Mouse (Mus musculus) forebrain, embryonic 15.5 days (tissue): ENCODE results near the gene Prdm16. TPM values are rescaled to one million over a fixed set of nuclear protein-coding genes. Genes with fewer than 3 reads are reported as not detected.

ENCODE experiments used
- ATAC-seq: fragments of 200-750 bp; cut with Nextera tagmentation; replicated peaks from 2 replicates; pipeline ENCODE4 v1.8.0; 2017; ENCODE audit warnings: mild to moderate bottlenecking, moderate TSS enrichment, moderate library complexity
- H3K27ac ChIP-seq: fragments of 300-500 bp; sonication (generic); replicated peaks from 2 replicates; pipeline ENCODE4 v1.5.1; 2015; ENCODE audit warnings: mild to moderate bottlenecking, inconsistent platforms
- H3K27me3 ChIP-seq: fragments of 300-500 bp; sonication (generic); 2 replicates; pipeline ENCODE4 v1.6.1; 2015; ENCODE audit warnings: inconsistent platforms
- H3K36me3 ChIP-seq: fragments of 300-500 bp; sonication (generic); 2 replicates; pipeline ENCODE4 v1.6.1; 2015; ENCODE audit warnings: mild to moderate bottlenecking, inconsistent platforms
- H3K4me1 ChIP-seq: fragments of 300-500 bp; sonication (generic); 2 replicates; pipeline ENCODE4 v1.6.1; 2015; ENCODE audit warnings: inconsistent platforms
- H3K4me2 ChIP-seq: fragments of 300-500 bp; sonication (generic); replicated peaks from 2 replicates; pipeline ENCODE4 v1.6.1; 2015; ENCODE audit warnings: mild to moderate bottlenecking, inconsistent platforms
- H3K4me3 ChIP-seq: fragments of 300-500 bp; sonication (generic); 2 replicates; pipeline ENCODE4 v1.5.1; 2015; ENCODE audit warnings: mild to moderate bottlenecking, inconsistent platforms
- H3K9ac ChIP-seq: fragments of 300-500 bp; sonication (generic); replicated peaks from 2 replicates; pipeline ENCODE4 v1.6.1; 2015; ENCODE audit warnings: mild to moderate bottlenecking, inconsistent platforms
- H3K9me3 ChIP-seq: fragments of 300-500 bp; sonication (generic); 2 replicates; pipeline ENCODE4 v1.6.1; 2016; ENCODE audit warnings: inconsistent platforms
- WGBS: fragments of 180-500 bp; shearing (Covaris S2); methylation state at CpG from one replicate; pipeline ENCODE4 v1.1.7; 2015; ENCODE audit warnings: mixed read lengths; 5-methylcytosine and 5-hydroxymethylcytosine counted together
- polyA plus RNA-seq: library from polyadenylated mRNA; unstranded; fragments of >200 nt; fragmentation: Nextera tagmentation; extraction: Ambion mirVana; gene quantifications from 2 replicates; pipeline ENCODE4 v1.2.1, GENCODE M21; 2015

The Prdm16 gene
- polyA plus RNA-seq, 1 experiment from 2014 or later, result 33.5 TPM

DNA sequence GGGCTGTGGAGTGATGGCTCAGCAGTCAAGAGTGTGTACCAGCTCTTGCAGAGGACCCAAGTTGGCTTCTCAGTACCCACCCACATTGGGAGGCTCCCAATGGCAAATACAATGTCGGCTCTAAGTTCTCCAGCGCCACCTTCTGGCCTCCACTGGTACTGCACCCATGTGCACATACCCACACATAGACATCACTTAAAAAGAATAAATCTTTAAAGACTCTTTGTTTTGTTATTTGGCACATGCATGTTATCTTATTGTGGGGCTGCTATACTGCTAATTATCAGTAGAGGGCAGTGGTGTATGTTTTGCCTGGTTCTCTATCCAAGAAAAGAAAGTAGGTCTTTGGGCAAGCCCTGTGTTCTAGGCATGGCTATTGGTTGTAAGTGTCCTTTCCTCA lies 217.7 kb downstream of the Prdm16 start:
- WGBS, result 29% methylated on average over 2 of the region's 2 CpGs
- Histone ChIP-seq H3K4me3 (no peak overlapping the region), H3K4me2 (no peak overlapping the region), H3K27ac (no peak overlapping the region), H3K4me1 (peaks cover 25% of the 10 kb centered on the region), H3K36me3 (no peaks in the 10 kb centered on the region), H3K9me3 (no peaks in the 10 kb centered on the region), H3K9ac (no peak overlapping the region), H3K27me3 (no peaks in the 10 kb centered on the region)
- ATAC-seq, result no peak

DNA sequence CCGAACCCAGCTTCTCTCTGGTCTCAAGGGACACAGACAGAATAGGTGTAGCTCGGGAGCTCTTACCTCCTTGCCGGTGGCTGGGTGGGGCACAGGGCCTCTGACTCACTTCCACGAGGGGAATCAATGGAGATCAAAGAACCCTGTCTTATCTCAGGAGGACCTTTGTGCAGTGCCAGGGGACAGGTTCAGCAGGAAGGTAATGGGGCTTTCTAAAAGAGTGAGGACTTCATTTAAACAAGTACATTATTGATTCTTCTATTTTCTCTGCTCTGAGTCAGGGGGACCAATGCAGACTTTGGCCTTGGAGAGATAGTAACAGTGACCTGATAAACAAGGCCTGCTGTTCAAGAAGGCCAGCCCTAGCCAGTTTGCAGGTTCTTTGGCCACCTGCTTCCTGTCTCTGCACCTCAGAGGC lies 218.3 kb downstream of the Prdm16 start:
- no peak overlapping the region for H3K4me2 ChIP-seq
- ATAC-seq, result no peak
- H3K4me3 ChIP-seq, result no peak overlapping the region
- H3K27me3 ChIP-seq, result no peaks in the 10 kb centered on the region
- H3K9me3 ChIP-seq, result no peaks in the 10 kb centered on the region
- H3K9ac ChIP-seq, result no peak overlapping the region
- WGBS, result 79% methylated on average over 4 of the region's 4 CpGs
- no peaks in the 10 kb centered on the region for H3K36me3 ChIP-seq
- H3K4me1 ChIP-seq, result peaks cover 19% of the 10 kb centered on the region
- H3K27ac ChIP-seq, result no peak overlapping the region

DNA sequence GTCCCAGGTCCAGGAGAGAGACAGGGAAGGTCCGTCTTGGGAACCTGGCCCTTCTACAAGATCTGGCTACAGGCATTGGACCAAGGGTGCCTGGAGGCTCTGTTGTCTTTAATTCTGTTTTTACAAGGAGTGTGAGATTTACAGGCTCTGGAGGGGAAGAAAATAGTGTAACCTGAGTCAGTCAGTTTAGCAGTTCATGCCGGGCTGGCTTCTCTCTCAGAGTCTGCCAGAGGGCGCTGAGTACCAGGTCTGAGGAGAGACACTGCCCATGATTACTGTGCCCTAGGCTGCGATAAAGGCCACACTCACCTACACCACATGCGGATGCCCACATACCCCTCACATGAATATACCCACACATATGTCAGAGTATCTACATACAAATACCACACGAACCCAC lies 219.9 kb downstream of the Prdm16 start:
- H3K36me3 ChIP-seq, result no peaks in the 10 kb centered on the region
- no peak overlapping the region for H3K27ac ChIP-seq
- WGBS, result 69% methylated on average over 6 of the region's 6 CpGs
- H3K9me3 ChIP-seq, result no peaks in the 10 kb centered on the region
- H3K27me3 ChIP-seq, result no peaks in the 10 kb centered on the region
- peaks cover 9% of the 10 kb centered on the region for H3K4me1 ChIP-seq
- H3K4me2 ChIP-seq, result no peak overlapping the region
- ATAC-seq, result no peak
- no peak overlapping the region for H3K4me3 ChIP-seq
- no peak overlapping the region for H3K9ac ChIP-seq

DNA sequence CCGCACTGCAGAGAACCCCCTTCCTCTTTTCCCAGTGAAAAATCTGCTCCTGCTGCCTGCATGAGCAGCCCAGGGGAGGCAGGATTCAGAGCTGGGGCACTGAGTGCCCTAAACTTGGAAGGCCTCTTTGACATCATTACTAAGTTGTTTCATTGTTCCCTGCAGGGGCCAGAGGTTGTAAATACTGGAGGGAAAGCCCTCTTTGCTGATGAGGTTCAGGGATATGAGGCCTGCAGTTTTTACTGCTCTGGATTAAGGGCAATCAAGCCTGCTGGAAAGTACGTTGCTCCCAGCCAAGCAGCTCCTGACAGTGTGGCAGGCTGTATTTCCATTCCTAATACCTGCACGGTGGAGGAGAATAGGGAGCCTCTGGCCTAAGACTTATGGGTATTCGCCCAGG lies 221.8 kb downstream of the Prdm16 start:
- Histone ChIP-seq H3K4me3 (no peak overlapping the region), H3K4me1 (peaks cover 18% of the 10 kb centered on the region), H3K27me3 (no peaks in the 10 kb centered on the region), H3K27ac (no peak overlapping the region), H3K36me3 (no peaks in the 10 kb centered on the region), H3K9me3 (no peaks in the 10 kb centered on the region), H3K4me2 (no peak overlapping the region), H3K9ac (no peak overlapping the region)
- 52% methylated on average over 4 of the region's 4 CpGs for WGBS
- ATAC-seq, result no peak

DNA sequence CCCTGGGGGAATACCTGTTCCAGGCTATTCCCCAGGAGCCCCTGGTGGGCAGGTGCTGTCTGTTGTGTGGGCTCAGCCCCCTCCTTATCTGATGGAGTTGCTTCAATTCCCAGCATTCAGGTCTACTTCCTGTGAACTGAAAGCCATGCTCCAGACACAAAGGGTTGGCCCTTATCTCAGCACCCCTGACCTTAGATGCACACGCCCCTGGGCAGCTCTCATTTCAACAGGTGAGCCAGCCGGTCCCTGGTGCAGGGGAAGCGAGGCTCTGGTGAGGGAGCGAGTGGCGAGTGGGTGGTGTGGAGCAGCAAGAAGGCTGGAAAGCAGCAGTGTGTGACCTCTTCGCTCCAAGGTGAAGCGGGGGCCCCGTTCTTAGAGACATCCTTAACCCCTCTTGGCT lies 226.1 kb downstream of the Prdm16 start:
- ATAC-seq, result no peak
- H3K9ac ChIP-seq, result no peak overlapping the region
- 80% methylated on average over 8 of the region's 8 CpGs for WGBS

DNA sequence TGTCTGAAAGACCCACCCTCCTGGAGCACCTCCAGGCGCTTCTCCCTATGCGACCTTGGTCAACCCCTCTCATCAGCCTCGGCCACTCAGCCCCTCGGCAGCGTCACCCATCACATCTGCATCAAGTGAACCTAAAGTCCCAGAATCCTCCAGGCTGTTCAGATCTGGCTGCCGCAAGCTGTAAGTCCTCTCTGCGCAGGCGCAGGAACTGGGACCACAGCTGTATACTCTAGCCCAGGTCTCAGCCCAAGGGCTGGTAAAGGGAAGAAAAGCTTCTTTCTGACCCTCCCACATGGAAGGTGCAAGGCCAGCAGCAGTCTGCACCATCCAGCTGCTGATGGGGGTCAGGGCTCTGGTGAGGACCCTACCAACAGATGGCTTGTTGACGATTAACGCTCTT lies 226.8 kb downstream of the Prdm16 start:
- Histone ChIP-seq H3K4me2 (peak overlapping the region; percentile 42), H3K27me3 (no peaks in the 10 kb centered on the region), H3K36me3 (no peaks in the 10 kb centered on the region), H3K9me3 (no peaks in the 10 kb centered on the region), H3K9ac (no peak overlapping the region), H3K4me1 (peaks cover 27% of the 10 kb centered on the region), H3K27ac (no peak overlapping the region), H3K4me3 (peak overlapping the region; percentile 22)
- 36% methylated on average over 10 of the region's 10 CpGs for WGBS
- peak; percentile 47; the same call in 1 of the 2 replicates for ATAC-seq

More for the DNA sequence above, 226.1 kb downstream of the Prdm16 start:
- Histone ChIP-seq H3K27ac (no peak overlapping the region), H3K27me3 (no peaks in the 10 kb centered on the region), H3K36me3 (no peaks in the 10 kb centered on the region), H3K4me3 (no peak overlapping the region), H3K9me3 (no peaks in the 10 kb centered on the region), H3K4me2 (no peak overlapping the region), H3K4me1 (peaks cover 27% of the 10 kb centered on the region)

DNA sequence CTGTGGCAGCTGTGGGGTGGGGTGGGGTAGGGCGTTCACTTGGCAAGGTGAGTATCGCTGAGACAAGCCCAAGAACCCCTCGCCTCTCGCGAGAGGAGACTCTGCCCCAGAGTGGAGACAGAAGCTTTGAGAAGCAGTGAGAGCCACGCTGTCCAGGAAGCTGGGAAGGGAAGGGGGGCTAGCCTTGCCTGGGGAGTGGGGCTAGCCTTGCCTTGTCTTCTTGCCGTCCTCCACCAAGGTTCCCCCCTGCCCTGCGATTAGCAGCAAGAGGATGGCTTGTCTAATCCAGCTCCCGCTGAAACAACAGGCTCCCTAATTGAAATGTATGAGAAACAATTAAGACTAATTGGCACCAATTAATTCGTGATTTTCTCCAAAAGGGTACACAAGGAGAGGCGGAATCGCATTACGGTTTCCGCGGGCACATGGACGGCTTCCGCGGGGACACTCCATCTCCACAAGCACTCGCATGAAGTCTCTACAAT lies 227.4 kb downstream of the Prdm16 start:
- H3K27ac ChIP-seq, result no peak overlapping the region
- peaks cover 27% of the 10 kb centered on the region for H3K4me1 ChIP-seq
- H3K9me3 ChIP-seq, result no peaks in the 10 kb centered on the region
- H3K9ac ChIP-seq, result no peak overlapping the region
- H3K27me3 ChIP-seq, result no peaks in the 10 kb centered on the region
- no peaks in the 10 kb centered on the region for H3K36me3 ChIP-seq
- WGBS, result 12% methylated on average over 19 of the region's 19 CpGs
- peak; percentile 76 for ATAC-seq
- peak overlapping the region; percentile 22 for H3K4me3 ChIP-seq
- H3K4me2 ChIP-seq, result peak overlapping the region; percentile 42

DNA sequence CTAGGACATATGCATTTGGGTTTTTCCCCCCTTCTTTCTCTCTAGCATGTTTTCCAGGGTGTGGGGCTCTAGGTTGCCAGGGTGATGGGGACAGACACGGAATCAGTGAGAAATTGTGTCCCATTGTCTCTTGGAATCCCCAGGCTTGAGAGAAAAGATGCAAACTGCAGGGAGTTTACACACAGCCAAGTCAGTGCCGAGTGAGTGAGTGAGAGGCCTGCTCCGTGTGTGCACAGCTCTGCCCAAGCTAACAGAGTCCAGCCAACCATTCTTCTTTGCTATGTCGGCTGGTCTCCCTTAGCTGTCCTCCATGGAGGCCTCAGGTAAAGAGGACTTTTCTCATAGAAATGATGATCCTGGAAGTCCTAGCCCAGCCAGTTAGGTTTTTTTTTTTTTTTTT lies 233.7 kb downstream of the Prdm16 start:
- no peaks in the 10 kb centered on the region for H3K36me3 ChIP-seq
- peaks cover 27% of the 10 kb centered on the region for H3K4me1 ChIP-seq
- H3K27me3 ChIP-seq, result no peaks in the 10 kb centered on the region
- no peak overlapping the region for H3K4me3 ChIP-seq
- no peaks in the 10 kb centered on the region for H3K9me3 ChIP-seq
- H3K4me2 ChIP-seq, result no peak overlapping the region
- WGBS, result 12% methylated on average over 4 of the region's 4 CpGs
- H3K27ac ChIP-seq, result no peak overlapping the region
- no peak overlapping the region for H3K9ac ChIP-seq
- 0 out of 2 replicates have a peak, but pooled peaks have one; percentile 41 for ATAC-seq

DNA sequence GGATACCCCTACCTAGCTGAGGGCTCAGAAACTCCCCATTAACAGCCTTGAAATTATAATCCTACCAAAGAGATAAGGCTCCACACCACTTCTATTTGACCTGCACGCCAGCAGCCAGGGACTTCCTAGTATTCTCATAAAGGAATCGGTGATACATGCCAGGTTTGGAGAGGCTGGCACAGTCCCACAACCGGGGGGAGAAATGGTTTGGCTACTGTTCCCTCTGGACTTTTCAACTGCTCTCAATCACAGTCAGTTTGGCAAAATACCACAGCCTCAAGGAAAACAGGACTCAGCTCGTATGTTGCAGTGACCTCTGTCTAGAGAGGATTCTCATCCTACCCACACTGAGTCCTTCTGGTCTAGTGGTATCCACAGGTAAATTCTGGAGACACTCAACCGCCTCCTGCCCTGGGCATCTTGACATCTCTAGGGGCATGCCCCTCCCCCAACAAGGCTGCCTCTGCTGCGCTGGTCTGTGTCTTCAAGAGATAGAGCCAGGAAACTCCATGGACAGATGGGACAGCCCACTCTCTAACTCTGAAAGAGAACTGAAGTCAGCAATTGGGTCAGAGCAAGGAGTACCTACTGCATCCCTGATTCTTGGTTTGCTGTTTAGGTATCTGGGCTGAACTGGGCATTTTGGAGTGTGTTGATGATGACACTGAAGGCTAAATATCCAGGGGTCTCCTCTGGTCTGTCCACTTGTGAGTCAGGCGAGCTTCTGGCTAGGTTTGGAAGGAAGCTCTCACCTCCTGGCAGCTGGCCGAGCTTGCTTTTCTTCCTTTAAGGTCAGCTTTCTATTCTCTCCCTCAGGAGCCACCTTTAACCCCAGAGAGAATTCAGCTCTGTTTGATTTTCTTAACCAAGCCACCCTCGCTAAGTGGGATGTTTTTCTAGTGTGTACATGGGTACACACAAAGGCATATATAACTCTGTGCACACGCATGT lies 234.4 kb downstream of the Prdm16 start:
- WGBS, result 57% methylated on average over 10 of the region's 10 CpGs
- no peak overlapping the region for H3K4me3 ChIP-seq
- no peak overlapping the region for H3K4me2 ChIP-seq
- no peaks in the 10 kb centered on the region for H3K9me3 ChIP-seq
- ATAC-seq, result no peak
- H3K36me3 ChIP-seq, result no peaks in the 10 kb centered on the region
- no peak overlapping the region for H3K9ac ChIP-seq
- peaks cover 27% of the 10 kb centered on the region for H3K4me1 ChIP-seq
- no peaks in the 10 kb centered on the region for H3K27me3 ChIP-seq
- 0 out of 2 replicates have a peak overlapping the region, but pooled peaks have one; percentile 13 for H3K27ac ChIP-seq

DNA sequence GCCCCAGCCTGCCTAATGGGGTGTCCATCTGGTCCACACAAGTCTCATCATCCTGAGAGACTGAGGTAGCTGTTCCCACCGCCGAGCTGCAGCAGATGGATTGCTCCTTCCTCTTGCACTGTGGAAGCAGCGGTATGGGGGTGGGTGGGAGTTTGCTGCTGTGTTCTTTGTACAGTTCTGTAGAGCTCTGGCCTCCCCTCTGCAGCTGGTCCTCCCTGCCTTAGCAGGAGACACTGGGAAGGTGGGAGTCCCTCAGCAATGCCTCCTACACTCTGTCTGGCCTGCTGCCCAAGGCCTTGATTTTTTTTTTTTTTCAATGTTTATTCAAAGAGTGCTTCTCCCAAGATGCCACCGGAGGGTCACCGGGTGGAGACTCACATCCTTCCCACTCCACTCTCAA lies 235.3 kb downstream of the Prdm16 start:
- no peak overlapping the region for H3K27ac ChIP-seq
- H3K27me3 ChIP-seq, result no peaks in the 10 kb centered on the region
- H3K36me3 ChIP-seq, result no peaks in the 10 kb centered on the region
- ATAC-seq, result no peak
- H3K4me3 ChIP-seq, result no peak overlapping the region
- 61% methylated on average over 5 of the region's 5 CpGs for WGBS
- no peaks in the 10 kb centered on the region for H3K9me3 ChIP-seq
- H3K4me1 ChIP-seq, result peaks cover 34% of the 10 kb centered on the region
- H3K4me2 ChIP-seq, result no peak overlapping the region
- 0 out of 2 replicates have a peak overlapping the region, but pooled peaks have one; percentile 22 for H3K9ac ChIP-seq

DNA sequence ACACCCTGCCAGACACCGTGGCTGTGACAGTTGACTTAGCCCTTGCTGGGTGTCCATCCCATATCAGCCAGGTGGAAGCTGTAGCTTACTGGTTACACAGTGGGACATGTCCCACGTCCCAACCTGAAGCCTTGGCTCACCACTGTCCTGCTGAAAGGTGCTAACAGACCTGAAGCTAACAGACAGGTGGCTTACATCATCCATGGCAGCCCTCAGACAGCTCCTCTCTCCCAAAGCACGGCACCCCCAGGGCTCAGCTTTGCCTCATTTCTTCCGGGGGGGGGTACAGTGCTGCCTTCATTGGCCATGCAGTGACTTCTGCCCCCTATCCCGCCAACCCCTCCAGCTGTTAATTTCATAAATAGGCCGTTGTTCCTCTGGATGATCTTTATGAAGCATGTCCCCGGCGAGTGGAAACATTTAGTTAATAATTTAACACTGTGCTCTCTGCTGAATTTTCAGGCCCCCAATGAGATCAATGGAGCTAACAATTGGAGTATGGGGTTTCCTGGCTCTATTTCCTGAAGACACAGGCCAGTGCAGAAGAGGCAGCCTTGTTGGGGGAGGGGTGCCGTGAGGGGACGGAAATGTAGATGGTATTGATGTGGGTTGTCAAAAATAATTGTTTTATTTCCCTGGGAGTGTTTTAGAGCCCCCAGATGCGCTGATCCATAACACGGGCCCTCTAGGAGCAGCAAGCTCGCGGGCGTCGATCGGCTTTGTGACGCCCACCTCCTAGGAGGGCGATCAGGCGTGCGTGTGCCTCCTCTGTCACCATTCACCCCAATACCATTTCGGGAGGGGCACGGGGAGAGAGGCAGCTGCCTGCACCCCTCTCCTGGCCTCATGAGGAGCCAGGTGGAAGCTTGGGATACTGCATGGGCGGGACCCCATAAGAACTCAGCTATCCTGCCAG lies 236.2 kb downstream of the Prdm16 start:
- Histone ChIP-seq H3K9me3 (no peaks in the 10 kb centered on the region), H3K4me2 (no peak overlapping the region), H3K27me3 (no peaks in the 10 kb centered on the region), H3K36me3 (no peaks in the 10 kb centered on the region), H3K4me3 (no peak overlapping the region), H3K27ac (no peak overlapping the region), H3K4me1 (peaks cover 35% of the 10 kb centered on the region), H3K9ac (no peak overlapping the region)
- 86% methylated on average over 24 of the region's 24 CpGs for WGBS
- no peak for ATAC-seq

DNA sequence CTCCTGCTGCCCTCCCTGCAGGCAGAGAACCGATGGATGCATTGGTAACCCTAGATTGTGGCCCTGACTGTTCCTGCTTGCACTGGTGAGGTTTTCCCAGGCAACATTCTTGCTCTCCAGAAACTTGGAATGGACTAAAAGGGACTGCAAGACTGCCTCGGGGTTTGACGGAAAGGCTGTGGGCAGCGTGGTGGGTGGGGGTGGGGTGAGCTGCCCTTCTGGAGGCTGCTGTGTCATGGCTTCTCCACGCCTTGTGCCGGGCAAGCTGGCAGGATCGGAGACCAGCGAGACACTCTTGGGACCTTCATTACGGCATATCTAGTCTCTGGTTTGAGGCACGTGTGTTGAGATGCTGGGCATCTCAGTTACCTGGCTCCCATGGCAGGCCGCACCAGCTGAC lies 237.0 kb downstream of the Prdm16 start:
- peaks cover 35% of the 10 kb centered on the region for H3K4me1 ChIP-seq

More for the DNA sequence above, 237.0 kb downstream of the Prdm16 start:
- ATAC-seq, result no peak
- Histone ChIP-seq H3K4me3 (no peak overlapping the region), H3K27ac (no peak overlapping the region), H3K9me3 (no peaks in the 10 kb centered on the region), H3K36me3 (no peaks in the 10 kb centered on the region), H3K9ac (no peak overlapping the region), H3K27me3 (no peaks in the 10 kb centered on the region), H3K4me2 (no peak overlapping the region)
- 88% methylated on average over 11 of the region's 11 CpGs for WGBS
